Mouse (Mus musculus) hindbrain, embryonic 15.5 days (tissue): Measurements from ENCODE around the gene Mapk6. TPM values are rescaled to one million over a fixed set of nuclear protein-coding genes. Genes with fewer than 3 reads are reported as not detected.
"Not testable (repeated sequence)": the region's sequence is repeated elsewhere in the genome, so short reads cannot be mapped to it uniquely, and the experiment has no call there.

Experiments used
- ATAC-seq: fragments of 200-750 bp; cut with Nextera tagmentation; 2 replicates; pipeline ENCODE4 v1.8.0; 2017; ENCODE audit warnings: low read depth, moderate number of reproducible peaks, moderate TSS enrichment; ENCODE audit not compliant: low FRiP score
- H3K27ac ChIP-seq: fragments of 300-500 bp; sonication (generic); replicated peaks from 2 replicates; pipeline ENCODE4 v1.5.1; 2015; ENCODE audit warnings: mild to moderate bottlenecking, inconsistent platforms
- H3K27me3 ChIP-seq: fragments of 300-500 bp; sonication (generic); 2 replicates; pipeline ENCODE4 v1.6.1; 2015; ENCODE audit warnings: control low read depth, inconsistent platforms
- H3K36me3 ChIP-seq: fragments of 300-500 bp; sonication (generic); 2 replicates; pipeline ENCODE4 v1.6.1; 2015; ENCODE audit warnings: control low read depth, inconsistent platforms
- H3K4me1 ChIP-seq: fragments of 300-500 bp; sonication (generic); replicated peaks from 2 replicates; pipeline ENCODE4 v1.6.1; 2015; ENCODE audit warnings: control low read depth, inconsistent platforms
- H3K4me2 ChIP-seq: fragments of 300-500 bp; sonication (generic); 2 replicates; pipeline ENCODE4 v1.6.1; 2015; ENCODE audit warnings: moderate library complexity, mild to moderate bottlenecking, inconsistent platforms
- H3K4me3 ChIP-seq: fragments of 300-500 bp; sonication (generic); 2 replicates; pipeline ENCODE4 v1.5.1; 2015; ENCODE audit warnings: mild to moderate bottlenecking, inconsistent platforms
- H3K9ac ChIP-seq: fragments of 300-500 bp; sonication (generic); 2 replicates; pipeline ENCODE4 v1.6.1; 2015; ENCODE audit warnings: inconsistent platforms
- H3K9me3 ChIP-seq: fragments of 300-500 bp; sonication (generic); 2 replicates; pipeline ENCODE4 v1.6.1; 2016; ENCODE audit warnings: control low read depth, inconsistent platforms
- WGBS: fragments of 180-500 bp; shearing (Covaris S2); methylation state at CpG from one replicate; pipeline ENCODE4 v1.1.7; 2015; 5-methylcytosine and 5-hydroxymethylcytosine counted together
- polyA plus RNA-seq: library from polyadenylated mRNA; unstranded; fragments of >200 nt; fragmentation: Nextera tagmentation; extraction: Ambion mirVana; gene quantifications from 2 replicates; pipeline ENCODE4 v1.2.1, GENCODE M21; 2015

The Mapk6 gene
- polyA plus RNA-seq, 1 experiment from 2014 or later, result 154 TPM

GRCm38 (mm10) chr9:75365195-75365594 is 44.6 kb downstream of the Mapk6 start:
- H3K9me3 ChIP-seq, result no peaks in the 10 kb centered on the region; the same call in 1 of the 2 replicates
- no peaks in the 10 kb centered on the region for H3K4me1 ChIP-seq
- H3K36me3 ChIP-seq, result no peaks in the 10 kb centered on the region
- H3K27ac ChIP-seq, result no peak overlapping the region
- H3K4me2 ChIP-seq, result no peak overlapping the region
- H3K27me3 ChIP-seq, result no peaks in the 10 kb centered on the region
- no peak overlapping the region for H3K9ac ChIP-seq
- H3K4me3 ChIP-seq, result no peak overlapping the region
- ATAC-seq, result no peak
- WGBS, result 76% methylated on average over 4 of the region's 4 CpGs

GRCm38 (mm10) chr9:75363702-75364101 is 46.1 kb downstream of the Mapk6 start:
- H3K4me3 ChIP-seq, H3K9ac ChIP-seq, H3K4me1 ChIP-seq, H3K4me2 ChIP-seq, H3K36me3 ChIP-seq, H3K9me3 ChIP-seq, H3K27me3 ChIP-seq, H3K27ac ChIP-seq, ATAC-seq: not testable (repeated sequence)
- 72% methylated on average over 7 of the region's 7 CpGs for WGBS

GRCm38 (mm10) chr9:75363001-75363400 is 46.8 kb downstream of the Mapk6 start:
- WGBS, result 83% methylated on average over 5 of the region's 5 CpGs
- Histone ChIP-seq H3K27me3 (no peaks in the 10 kb centered on the region), H3K36me3 (no peaks in the 10 kb centered on the region), H3K27ac (no peak overlapping the region), H3K4me1 (no peaks in the 10 kb centered on the region), H3K9ac (no peak overlapping the region), H3K4me3 (no peak overlapping the region), H3K4me2 (no peak overlapping the region), H3K9me3 (no peaks in the 10 kb centered on the region)
- ATAC-seq, result no peak

GRCm38 (mm10) chr9:75362201-75362600 is 47.6 kb downstream of the Mapk6 start:
- Histone ChIP-seq H3K9me3 (no peaks in the 10 kb centered on the region), H3K4me2 (no peak overlapping the region), H3K36me3 (no peaks in the 10 kb centered on the region), H3K4me1 (no peaks in the 10 kb centered on the region), H3K27ac (no peak overlapping the region), H3K27me3 (no peaks in the 10 kb centered on the region), H3K9ac (no peak overlapping the region), H3K4me3 (no peak overlapping the region)
- no peak for ATAC-seq
- 91% methylated on average over 4 of the region's 4 CpGs for WGBS

- no peaks in the 10 kb centered on the region for H3K4me1 ChIP-seq
- no peak overlapping the region for H3K9ac ChIP-seq
- WGBS, result 36% methylated on average over 5 of the region's 5 CpGs
- H3K4me2 ChIP-seq, result no peak overlapping the region
- ATAC-seq, result no peak
- no peaks in the 10 kb centered on the region for H3K9me3 ChIP-seq
- H3K36me3 ChIP-seq, result no peaks in the 10 kb centered on the region
- no peak overlapping the region for H3K27ac ChIP-seq
- H3K27me3 ChIP-seq, result no peaks in the 10 kb centered on the region
- H3K4me3 ChIP-seq, result no peak overlapping the region
Measured at GRCm38 (mm10) chr9:75361699-75362098, 48.1 kb downstream of the Mapk6 start.

GRCm38 (mm10) chr9:75357087-75357654 is 52.6 kb downstream of the Mapk6 start:
- Histone ChIP-seq H3K27me3 (no peaks in the 10 kb centered on the region), H3K27ac (no peak overlapping the region), H3K36me3 (no peaks in the 10 kb centered on the region), H3K4me3 (no peak overlapping the region), H3K4me1 (no peaks in the 10 kb centered on the region), H3K4me2 (no peak overlapping the region), H3K9me3 (no peaks in the 10 kb centered on the region), H3K9ac (no peak overlapping the region)
- 84% methylated on average over 9 of the region's 9 CpGs for WGBS
- ATAC-seq, result no peak

GRCm38 (mm10) chr9:75355783-75356182 is 54.0 kb downstream of the Mapk6 start:
- 94% methylated on average over 4 of the region's 4 CpGs for WGBS
- ATAC-seq, result no peak

GRCm38 (mm10) chr9:75353094-75353493 is 56.7 kb downstream of the Mapk6 start:
- no peaks in the 10 kb centered on the region for H3K36me3 ChIP-seq
- 81% methylated on average over 8 of the region's 8 CpGs for WGBS
- H3K27me3 ChIP-seq, result no peaks in the 10 kb centered on the region
- H3K4me2 ChIP-seq, result no peak overlapping the region
- H3K9me3 ChIP-seq, result no peaks in the 10 kb centered on the region
- H3K9ac ChIP-seq, result no peak overlapping the region
- H3K4me1 ChIP-seq, result no peaks in the 10 kb centered on the region
- no peak overlapping the region for H3K27ac ChIP-seq
- ATAC-seq, result no peak
- H3K4me3 ChIP-seq, result no peak overlapping the region

More at GRCm38 (mm10) chr9:75355783-75356182, 54.0 kb downstream of the Mapk6 start:
- Histone ChIP-seq H3K4me1 (no peaks in the 10 kb centered on the region), H3K36me3 (no peaks in the 10 kb centered on the region), H3K9me3 (no peaks in the 10 kb centered on the region), H3K27me3 (no peaks in the 10 kb centered on the region), H3K27ac (no peak overlapping the region), H3K9ac (no peak overlapping the region), H3K4me3 (no peak overlapping the region), H3K4me2 (no peak overlapping the region)

- no peak overlapping the region for H3K4me2 ChIP-seq
- peaks cover 14% of the 10 kb centered on the region; the same call in 1 of the 2 replicates for H3K36me3 ChIP-seq
- no peak overlapping the region for H3K4me3 ChIP-seq
- ATAC-seq, result no peak
- 75% methylated on average over 3 of the region's 3 CpGs for WGBS
- no peaks in the 10 kb centered on the region for H3K4me1 ChIP-seq
- no peak overlapping the region for H3K9ac ChIP-seq
- H3K27ac ChIP-seq, result no peak overlapping the region
- H3K27me3 ChIP-seq, result no peaks in the 10 kb centered on the region
- no peaks in the 10 kb centered on the region for H3K9me3 ChIP-seq
Measured at GRCm38 (mm10) chr9:75348641-75349040, 61.2 kb downstream of the Mapk6 start.

- Histone ChIP-seq H3K36me3 (peaks cover 16% of the 10 kb centered on the region), H3K4me3 (no peak overlapping the region), H3K27ac (no peak overlapping the region), H3K9me3 (no peaks in the 10 kb centered on the region), H3K9ac (no peak overlapping the region), H3K4me2 (no peak overlapping the region), H3K4me1 (no peaks in the 10 kb centered on the region), H3K27me3 (no peaks in the 10 kb centered on the region)
- no peak for ATAC-seq
- 93% methylated on average over 17 of the region's 17 CpGs for WGBS
Measured at GRCm38 (mm10) chr9:75348066-75348465, 61.7 kb downstream of the Mapk6 start.

- no peaks in the 10 kb centered on the region for H3K27me3 ChIP-seq
- H3K9ac ChIP-seq, result no peak within 1 kb of the TSS
- no peaks in the 10 kb centered on the region for H3K4me1 ChIP-seq
- H3K9me3 ChIP-seq, result no peaks in the 10 kb centered on the region
- H3K36me3 ChIP-seq, result peaks cover 22% of the 10 kb centered on the region
- no peak within 1 kb of the TSS for H3K27ac ChIP-seq
- no peak within 1 kb of the TSS for H3K4me2 ChIP-seq
- WGBS, result 92% methylated on average over 5 of the region's 5 CpGs
- no peak for ATAC-seq
- no peak within 1 kb of the TSS for H3K4me3 ChIP-seq
Measured at GRCm38 (mm10) chr9:75347458-75347857, 62.3 kb downstream of the Mapk6 start, which contains the start of gene Bcl2l10. Bcl2l10 (plus strand) TSS chr9:75347758.

- Histone ChIP-seq H3K27me3 (no peaks in the 10 kb centered on the region), H3K9ac (no peak overlapping the region), H3K36me3 (peaks cover 66% of the 10 kb centered on the region), H3K4me3 (no peak overlapping the region), H3K4me1 (no peaks in the 10 kb centered on the region), H3K27ac (no peak overlapping the region), H3K9me3 (no peaks in the 10 kb centered on the region), H3K4me2 (no peak overlapping the region)
- ATAC-seq, result no peak
- WGBS, result 89% methylated on average over 4 of the region's 4 CpGs
Measured at GRCm38 (mm10) chr9:75342433-75342832, 67.4 kb downstream of the Mapk6 start.

GRCm38 (mm10) chr9:75338016-75338415 is 71.8 kb downstream of the Mapk6 start:
- no peak overlapping the region for H3K4me3 ChIP-seq
- no peaks in the 10 kb centered on the region for H3K9me3 ChIP-seq
- H3K4me2 ChIP-seq, result no peak overlapping the region
- H3K9ac ChIP-seq, result no peak overlapping the region
- no peak overlapping the region for H3K27ac ChIP-seq
- no peaks in the 10 kb centered on the region for H3K27me3 ChIP-seq
- no peaks in the 10 kb centered on the region for H3K4me1 ChIP-seq
- no peak for ATAC-seq
- peaks cover 80% of the 10 kb centered on the region for H3K36me3 ChIP-seq
- WGBS, result 89% methylated on average over 6 of the region's 6 CpGs
